Mouse (Mus musculus) T-helper 17 cell (primary cell): Measurements from ENCODE around the gene Pnpla6.

Experiments
- in situ Hi-C, 2 experiments: fragments of 300-600 bp; cut with MboI, MseI; formaldehyde crosslinking; loops; 1 replicate in 1 of 2; 2 replicates in 1 of 2; pipeline ENCODE4 v1.15.1; 2025; ENCODE audit warnings: high pct_unique_total_duplicates in 2 of 2

Gene Pnpla6

GRCm38 (mm10) chr8:3515260-3515671 is at the start of gene Pnpla6:
Gene Pnpla6 (plus strand): TSS chr8:3515384.
- in situ Hi-C loops: loop anchor here in 1 of 2 experiments (5.0 kb wide), 1 partner anchor 102 kb away; no protein-coding TSS in a partner anchor

GRCm38 (mm10) chr8:3467006-3467885 is 47.9 kb upstream of the Pnpla6 start, which contains the start of gene Pex11g:
Gene Pex11g (minus strand): TSS chr8:3467680.
- in situ Hi-C loops: loop anchor here (5.0 kb wide), 2 partner anchors 205 to 210 kb away; partner anchors contain the start of genes Fcor (in 1 of the 2) and Trappc5 (in 1 of the 2)

GRCm38 (mm10) chr8:3467886-3468545 is 47.2 kb upstream of the Pnpla6 start:
- in situ Hi-C loops: loop anchor here (5.0 kb wide), 2 partner anchors 204 to 209 kb away; partner anchors contain the start of genes Fcor (in 1 of the 2) and Trappc5 (in 1 of the 2)

- in situ Hi-C loops: loop anchor here (5.0 kb wide), 2 partner anchors 203 to 208 kb away; partner anchors contain the start of genes Fcor (in 1 of the 2) and Trappc5 (in 1 of the 2)
Observed at GRCm38 (mm10) chr8:3468838-3469237, 46.3 kb upstream of the Pnpla6 start.

GRCm38 (mm10) chr8:3470562-3470961 is 44.6 kb upstream of the Pnpla6 start, which contains the start of gene Tex45:
Gene Tex45 (plus strand): TSS chr8:3470862.
- in situ Hi-C loops: no loop called here

- in situ Hi-C loops: no loop called here
Observed at GRCm38 (mm10) chr8:3475715-3476429, 39.3 kb upstream of the Pnpla6 start.

- in situ Hi-C loops: no loop called here
Observed at GRCm38 (mm10) chr8:3480221-3480785, 34.9 kb upstream of the Pnpla6 start.

GRCm38 (mm10) chr8:3481605-3482004 is 33.6 kb upstream of the Pnpla6 start:
- in situ Hi-C loops: no loop called here

GRCm38 (mm10) chr8:3482240-3482740 is 32.9 kb upstream of the Pnpla6 start:
- in situ Hi-C loops: no loop called here

GRCm38 (mm10) chr8:3483546-3483945 is 31.6 kb upstream of the Pnpla6 start:
- in situ Hi-C loops: no loop called here

- in situ Hi-C loops: no loop called here
Observed at GRCm38 (mm10) chr8:3485192-3485591, 30.0 kb upstream of the Pnpla6 start.

GRCm38 (mm10) chr8:3492901-3493844 is 22.0 kb upstream of the Pnpla6 start, which contains the start of gene Zfp358:
Gene Zfp358 (plus strand): TSS chr8:3493138.
- in situ Hi-C loops: no loop called here

GRCm38 (mm10) chr8:3493845-3494208 is 21.4 kb upstream of the Pnpla6 start:
- in situ Hi-C loops: no loop called here

- in situ Hi-C loops: no loop called here
Observed at GRCm38 (mm10) chr8:3495578-3496427, 19.4 kb upstream of the Pnpla6 start.

- in situ Hi-C loops: no loop called here
Observed at GRCm38 (mm10) chr8:3496428-3496748, 18.8 kb upstream of the Pnpla6 start.

GRCm38 (mm10) chr8:3498583-3498982 is 16.6 kb upstream of the Pnpla6 start:
- in situ Hi-C loops: no loop called here

GRCm38 (mm10) chr8:3499751-3500150 is 15.4 kb upstream of the Pnpla6 start:
- in situ Hi-C loops: loop anchor here (5.0 to 10.0 kb wide), 3 partner anchors 125 to 1178 kb away; partner anchors contain the start of genes Pcp2 (in 1 of the 2), Pet100 (in 1 of the 2) and Xab2 (in 1 of the 2)

GRCm38 (mm10) chr8:3500235-3501090 is 14.7 kb upstream of the Pnpla6 start, which contains the start of gene Mcoln1:
Gene Mcoln1 (plus strand): TSS chr8:3500457.
- in situ Hi-C loops: loop anchor here (5.0 to 10.0 kb wide), 3 partner anchors 124 to 1177 kb away; partner anchors contain the start of genes Pcp2 (in 1 of the 2), Pet100 (in 1 of the 2) and Xab2 (in 1 of the 2)
